Mouse (Mus musculus) embryonic fibroblast, embryonic 13.5 days (primary cell): ENCODE measurements around the gene Kcnq2.

Source experiments
- CTCF ChIP-seq: IDR thresholded peaks from 2 replicates; pipeline ENCODE4 v1.5.1; 2011; ENCODE audit warnings: mild to moderate bottlenecking, control low read depth, low read length, moderate library complexity, borderline replicate concordance; ENCODE audit not compliant: insufficient read depth
- POLR2A ChIP-seq: IDR thresholded peaks from 2 replicates; pipeline ENCODE4 v1.6.1; 2011; ENCODE audit warnings: low read depth, mild to moderate bottlenecking, control low read depth, low read length, moderate library complexity

DNA sequence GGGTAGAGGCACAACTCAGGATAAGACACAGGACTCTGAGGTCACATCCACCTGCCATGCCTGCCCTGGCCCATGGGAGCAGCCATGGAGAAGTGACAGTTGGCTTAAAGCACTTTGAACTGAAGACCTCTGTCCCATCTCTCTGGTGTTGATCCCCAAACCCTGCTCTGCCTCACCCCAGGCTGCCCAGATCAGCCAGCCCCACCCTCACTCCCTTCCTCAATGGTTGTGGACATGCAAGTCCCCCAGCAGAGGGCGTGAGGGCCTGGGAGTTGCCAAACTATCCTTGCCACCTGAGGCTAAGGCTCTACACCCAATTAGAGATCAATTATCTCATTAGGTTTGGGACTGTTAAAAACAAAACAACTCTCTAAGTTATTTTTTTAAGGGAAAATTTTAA is 18.7 kb upstream of the Kcnq2 start:
- peak; percentile 28; the same call in 1 of the 2 replicates for TF ChIP-seq CTCF
- no peak for TF ChIP-seq POLR2A
